Mouse (Mus musculus): ENCODE measurements around the gene Pigm.

GRCm38 (mm10) chr1:172328461-172328860, 47.9 kb upstream of the Pigm start:
- TF ChIP-seq CTCF (conservative IDR thresholded peaks at IDR 0.05; ENCODE audit: insufficient read depth, insufficient read length, low read depth, low read length), result no peak
- no peak for TF ChIP-seq POLR2A (IDR thresholded peaks at IDR 0.05; ENCODE audit: low read depth, low read length)

Measured in kidney, adult 2 months (tissue).